Mouse (Mus musculus): ENCODE data around the gene Ptpn5.

DNA sequence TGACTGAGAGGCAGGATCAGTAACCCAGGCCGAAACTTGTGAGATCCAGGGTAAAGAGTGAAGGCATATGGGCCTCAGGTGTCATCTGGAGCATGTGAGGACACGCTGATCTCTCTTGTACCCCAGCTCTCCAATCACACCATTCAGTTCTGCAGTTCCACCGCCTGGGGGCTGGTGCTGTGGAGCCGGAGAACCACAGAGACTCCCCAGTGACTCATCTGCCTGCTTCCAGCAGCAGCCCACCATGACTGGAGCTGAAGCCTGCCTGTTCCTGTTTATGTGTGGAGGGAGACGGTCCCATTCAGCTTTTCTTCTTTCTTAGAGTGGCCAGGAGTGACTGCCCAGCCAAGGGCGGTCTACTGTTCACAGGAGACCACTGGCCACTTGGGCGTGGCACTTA is 35.4 kb downstream of the Ptpn5 start:
- TF ChIP-seq ZKSCAN1 (IDR thresholded peaks at IDR 0.05; ENCODE audit: low read depth, low read length) = no peak
- no peak for TF ChIP-seq CTCF (IDR thresholded peaks at IDR 0.05 in 2 of 3, conservative IDR thresholded peaks at IDR 0.05 in 1 of 3; ENCODE audit: control insufficient read depth in 1 of 3, insufficient read depth in 1 of 3, low read depth in 2 of 3, low read length in 3 of 3, poor library complexity in 1 of 3, severe bottlenecking in 1 of 3)
- no peak for TF ChIP-seq EP300 (IDR thresholded peaks at IDR 0.05; ENCODE audit: low read depth in 1 of 2, low read length in 2 of 2)
- TF ChIP-seq JUND (IDR thresholded peaks at IDR 0.05; ENCODE audit: low read depth, low read length) = no peak
- TF ChIP-seq MAX (IDR thresholded peaks at IDR 0.05; ENCODE audit: low read length) = no peak
- no peak for TF ChIP-seq POLR2A (IDR thresholded peaks at IDR 0.05; ENCODE audit: control insufficient read depth in 1 of 2, insufficient read depth in 1 of 2, low read depth in 1 of 2, low read length in 2 of 2, poor library complexity in 1 of 2)
- no peak for TF ChIP-seq TAL1 (IDR thresholded peaks at IDR 0.05; ENCODE audit: low read length)
- no peak for TF ChIP-seq MEF2A (IDR thresholded peaks at IDR 0.05; ENCODE audit: extremely low read depth, insufficient replicate concordance, low read depth, low read length, poor library complexity, severe bottlenecking)
- no peak for TF ChIP-seq CHD1 (IDR thresholded peaks at IDR 0.05; ENCODE audit: low read depth, low read length)
- TF ChIP-seq GATA1 (IDR thresholded peaks at IDR 0.05; ENCODE audit: low read depth, low read length) = no peak
- no peak for TF ChIP-seq HCFC1 (IDR thresholded peaks at IDR 0.05; ENCODE audit: low read depth, low read length)
- no peak for TF ChIP-seq TCF12 (IDR thresholded peaks at IDR 0.05; ENCODE audit: low read depth, low read length)
- no peak for TF ChIP-seq USF2 (IDR thresholded peaks at IDR 0.05; ENCODE audit: borderline replicate concordance in 1 of 2, insufficient read depth in 1 of 2, low read depth in 1 of 2, low read length in 2 of 2)

Measured in MEL (cell line).